ENCODE assay signal across 9 mouse cellular contexts in the genomic region with DNA sequence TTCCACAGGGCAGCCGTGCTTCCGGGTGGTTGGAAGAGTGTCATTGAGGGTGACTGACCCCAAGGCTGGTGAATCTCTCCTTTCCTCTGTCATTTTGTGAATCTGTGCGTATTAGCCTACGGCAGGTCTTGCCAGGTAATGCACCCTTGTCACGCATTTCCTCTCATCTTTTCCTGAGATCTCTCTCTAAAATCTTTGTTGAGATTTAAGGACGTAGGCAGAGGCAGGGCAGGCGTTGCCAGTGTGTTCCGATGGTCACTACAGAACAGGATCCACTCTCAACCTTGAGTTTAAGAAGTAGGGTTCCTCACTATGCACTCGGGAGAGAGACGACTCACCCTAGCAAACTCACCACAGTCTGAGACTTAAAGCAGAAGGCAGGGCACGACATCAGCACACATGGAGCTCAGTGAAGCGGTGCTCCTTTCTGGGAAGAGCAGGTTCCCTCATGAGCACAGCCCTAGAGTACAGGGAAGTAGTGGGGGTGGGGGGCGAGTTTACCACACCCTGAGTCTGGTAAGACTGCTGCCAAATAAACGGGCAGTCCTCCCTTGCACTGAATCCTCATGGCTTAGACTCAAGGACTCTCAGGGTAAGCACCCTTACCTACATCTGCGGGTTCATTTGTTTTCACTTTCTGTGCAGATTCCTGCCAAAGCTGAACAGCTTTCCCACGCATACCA. TPM values are rescaled to one million over a fixed set of nuclear protein-coding genes. Genes with fewer than 3 reads are reported as not detected.
DNase-seq lines count a peak whose midpoint lies in the region; ATAC-seq lines count a peak whose summit lies in the region.
"Had no signal": no experiment of that assay in that cellular context is flagged by ENCODE, and none has a peak within 500 bp of the region (broad histone marks: within the 10 kb centered on the region; RNA-seq: fewer than 3 reads in every experiment).

No protein-coding gene starts in this region.

- no peak for DNase-seq in kidney, adult 8-10 months
- DNase-seq in adrenal gland, adult 8-10 months, result no peak
- no peak for DNase-seq in thymus, adult 18-20 months

- no peaks in the 10 kb centered on the region for H3K27me3 ChIP-seq in kidney, embryonic 16.5 days (ENCODE audit: insufficient read depth, low read length)
- peaks cover 12% of the 10 kb centered on the region; the same call in 1 of the 2 replicates for H3K27me3 ChIP-seq in liver, embryonic 15.5 days
- H3K27me3 ChIP-seq in forebrain, embryonic 12.5 days, result 0 out of 2 replicates have a peak, but pooled peaks cover 6% of the 10 kb centered on the region
- H3K27me3 ChIP-seq: neural tube, embryonic 13.5 days had no signal

- H3K9ac ChIP-seq in kidney, embryonic 16.5 days (replicated peaks; ENCODE audit: low read length), result no peak overlapping the region
- no peak overlapping the region for H3K9ac ChIP-seq in liver, embryonic 15.5 days
- no peak overlapping the region for H3K9ac ChIP-seq in forebrain, embryonic 12.5 days
- H3K9ac ChIP-seq: neural tube, embryonic 13.5 days had no signal

- no peak overlapping the region for H3K4me3 ChIP-seq in kidney, embryonic 16.5 days (ENCODE audit: low read length)
- H3K4me3 ChIP-seq in liver, embryonic 15.5 days (replicated peaks), result no peak overlapping the region
- H3K4me3 ChIP-seq in forebrain, embryonic 12.5 days (replicated peaks), result no peak overlapping the region
- H3K4me3 ChIP-seq: neural tube, embryonic 13.5 days had no signal

- no peak for ATAC-seq in kidney, embryonic 16.5 days (ENCODE audit: low FRiP score, low TSS enrichment)
- peak; percentile 43 for ATAC-seq in common myeloid progenitor, adult 5-6 weeks (replicated peaks; ENCODE audit: low read depth, poor library complexity, severe bottlenecking)
- no peak for ATAC-seq in liver, embryonic 15.5 days (ENCODE audit: insufficient read depth)
- ATAC-seq in neutrophil, adult 5-6 weeks (ENCODE audit: extremely low read depth, insufficient number of reproducible peaks, low FRiP score, poor library complexity, severe bottlenecking), result peak; percentile 14; the same call in 1 of the 2 replicates
- ATAC-seq in forebrain, embryonic 12.5 days (ENCODE audit: low FRiP score), result no peak

- no peak overlapping the region for H3K27ac ChIP-seq in kidney, embryonic 16.5 days (ENCODE audit: low read length)
- H3K27ac ChIP-seq in liver, embryonic 15.5 days (replicated peaks), result no peak overlapping the region
- no peak overlapping the region for H3K27ac ChIP-seq in forebrain, embryonic 12.5 days
- H3K27ac ChIP-seq: neural tube, embryonic 13.5 days had no signal

- H3K4me2 ChIP-seq in kidney, embryonic 16.5 days (replicated peaks; ENCODE audit: low read depth, low read length), result peak overlapping the region; percentile 45; the same call in 1 of the 2 replicates
- peak overlapping the region; percentile 61 for H3K4me2 ChIP-seq in liver, embryonic 15.5 days
- H3K4me2 ChIP-seq in forebrain, embryonic 12.5 days, result no peak overlapping the region

- H3K4me1 ChIP-seq in kidney, embryonic 16.5 days (ENCODE audit: insufficient read depth, low read length), result peaks cover 4% of the 10 kb centered on the region; the same call in 1 of the 2 replicates
- peaks cover 14% of the 10 kb centered on the region for H3K4me1 ChIP-seq in liver, embryonic 15.5 days (replicated peaks)
- no peaks in the 10 kb centered on the region for H3K4me1 ChIP-seq in forebrain, embryonic 12.5 days
- H3K4me1 ChIP-seq: neural tube, embryonic 13.5 days had no signal

- no peaks in the 10 kb centered on the region for H3K36me3 ChIP-seq in kidney, embryonic 16.5 days (ENCODE audit: insufficient read depth, low read length)
- H3K36me3 ChIP-seq in liver, embryonic 15.5 days (replicated peaks), result no peaks in the 10 kb centered on the region
- no peaks in the 10 kb centered on the region for H3K36me3 ChIP-seq in forebrain, embryonic 12.5 days (replicated peaks)
- H3K36me3 ChIP-seq: neural tube, embryonic 13.5 days had no signal

- no peaks in the 10 kb centered on the region for H3K9me3 ChIP-seq in kidney, embryonic 16.5 days (ENCODE audit: low read length)
- H3K9me3 ChIP-seq in liver, embryonic 15.5 days (replicated peaks), result no peaks in the 10 kb centered on the region
- H3K9me3 ChIP-seq in forebrain, embryonic 12.5 days, result no peaks in the 10 kb centered on the region
- H3K9me3 ChIP-seq: neural tube, embryonic 13.5 days had no signal

- 67% methylated on average over 16 of the region's 16 CpGs for WGBS in kidney, embryonic 16.5 days
- WGBS in liver, embryonic 15.5 days (ENCODE audit: insufficient replicate concordance), result 34% methylated on average over 16 of the region's 16 CpGs
- 80% methylated on average over 16 of the region's 16 CpGs for WGBS in forebrain, embryonic 12.5 days

RNA-seq across cellular contexts. Expression of a gene that starts 31.1 kb away (rescaled TPM):
- polyA plus RNA-seq in kidney, embryonic 16.5 days (2015; fragmentation: Nextera tagmentation; extraction: Ambion mirVana), result 67.4 and 74.1 TPM in 2 replicates
- 17.0 and 17.2 TPM in 2 replicates for total RNA-seq in common myeloid progenitor, adult 5-6 weeks (2017)
- 37.6 and 39.5 TPM in 2 replicates for polyA plus RNA-seq in liver, embryonic 15.5 days (2015; fragmentation: Nextera tagmentation; extraction: Ambion mirVana)
- total RNA-seq in neutrophil, adult 5-6 weeks (2017), result 42.0 and 46.1 TPM in 2 replicates
- total RNA-seq in adrenal gland, adult 8-10 months (2022), result 1 to 10 TPM in 2 of 4 experiments, under 1 TPM in 2; 0.44 to 2.3 (median 1.4) TPM
- 54.7 and 74.0 TPM in 2 replicates for polyA plus RNA-seq in forebrain, embryonic 12.5 days (2016; fragmentation: Nextera tagmentation; extraction: Ambion mirVana)

RNA-seq across cellular contexts. Expression of a gene that starts 37.8 kb away (rescaled TPM):
- 659 and 687 TPM in 2 replicates for polyA plus RNA-seq in kidney, embryonic 16.5 days (2015; fragmentation: Nextera tagmentation; extraction: Ambion mirVana)
- total RNA-seq in common myeloid progenitor, adult 5-6 weeks (2017), result 700 and 803 TPM in 2 replicates
- polyA plus RNA-seq in liver, embryonic 15.5 days (2015; fragmentation: Nextera tagmentation; extraction: Ambion mirVana), result 215 and 238 TPM in 2 replicates
- 397 and 426 TPM in 2 replicates for total RNA-seq in neutrophil, adult 5-6 weeks (2017)
- total RNA-seq in adrenal gland, adult 8-10 months (2022), result 100 to 1,000 TPM; 181 to 335 (median 196) TPM
- polyA plus RNA-seq in forebrain, embryonic 12.5 days (2016; fragmentation: Nextera tagmentation; extraction: Ambion mirVana), result 870 and 873 TPM in 2 replicates

RNA-seq across cellular contexts. Expression of a gene that starts 55.6 kb away (rescaled TPM):
- 51.1 and 60.0 TPM in 2 replicates for polyA plus RNA-seq in kidney, embryonic 16.5 days (2015; fragmentation: Nextera tagmentation; extraction: Ambion mirVana)
- total RNA-seq in common myeloid progenitor, adult 5-6 weeks (2017), result 251 and 267 TPM in 2 replicates
- 28.8 and 30.5 TPM in 2 replicates for polyA plus RNA-seq in liver, embryonic 15.5 days (2015; fragmentation: Nextera tagmentation; extraction: Ambion mirVana)
- total RNA-seq in neutrophil, adult 5-6 weeks (2017), result 97.9 and 102 TPM in 2 replicates
- 10 to 100 TPM; 56.0 to 73.9 (median 61.4) TPM for total RNA-seq in adrenal gland, adult 8-10 months (2022)
- 86.9 and 95.5 TPM in 2 replicates for polyA plus RNA-seq in forebrain, embryonic 12.5 days (2016; fragmentation: Nextera tagmentation; extraction: Ambion mirVana)

Comparison
In these comparisons a context has a peak if more than half of its experiments do, and no peak if none do; other contexts are left out.
1. ATAC-seq: peak in common myeloid progenitor, adult 5-6 weeks (single experiment) and neutrophil, adult 5-6 weeks (single experiment); none in kidney, embryonic 16.5 days (single experiment), liver, embryonic 15.5 days (single experiment) and forebrain, embryonic 12.5 days (single experiment).